Mouse (Mus musculus) kidney, postnatal 14 days (tissue): ENCODE data around the gene Rpl27a.

Source experiments
- DNase-seq: peaks from one replicate; pipeline ENCODE4 v3.0.0; 2022; ENCODE audit warnings: mixed read lengths

Gene Rpl27a

GRCm38 (mm10) chr7:109525740-109526663 is 7.1 kb downstream of the Rpl27a start:
- DNase-seq = no peak

- no peak for DNase-seq
Measured at GRCm38 (mm10) chr7:109527536-109527935, 8.6 kb downstream of the Rpl27a start.

GRCm38 (mm10) chr7:109528356-109528755 is 9.4 kb downstream of the Rpl27a start:
- DNase-seq = peak; percentile 70

GRCm38 (mm10) chr7:109529741-109530140 is 10.8 kb downstream of the Rpl27a start:
- DNase-seq = no peak

- DNase-seq = no peak
Measured at GRCm38 (mm10) chr7:109531501-109531900, 12.6 kb downstream of the Rpl27a start.

- DNase-seq = no peak
Measured at GRCm38 (mm10) chr7:109532691-109533090, 13.7 kb downstream of the Rpl27a start.

- DNase-seq = no peak
Measured at GRCm38 (mm10) chr7:109533129-109533528, 14.2 kb downstream of the Rpl27a start.

GRCm38 (mm10) chr7:109533888-109534287 is 14.9 kb downstream of the Rpl27a start:
- no peak for DNase-seq

- DNase-seq = no peak
Measured at GRCm38 (mm10) chr7:109534921-109535320, 16.0 kb downstream of the Rpl27a start.

GRCm38 (mm10) chr7:109536451-109536946 is 17.6 kb downstream of the Rpl27a start:
- peak; percentile 79 for DNase-seq

- no peak for DNase-seq
Measured at GRCm38 (mm10) chr7:109540902-109541301, 22.0 kb downstream of the Rpl27a start.

- no peak for DNase-seq
Measured at GRCm38 (mm10) chr7:109541609-109542363, 22.8 kb downstream of the Rpl27a start.

GRCm38 (mm10) chr7:109542364-109542628 is 23.3 kb downstream of the Rpl27a start:
- no peak for DNase-seq

- DNase-seq = no peak
Measured at GRCm38 (mm10) chr7:109544792-109545191, 25.8 kb downstream of the Rpl27a start.

GRCm38 (mm10) chr7:109545255-109545993 is 26.5 kb downstream of the Rpl27a start:
- no peak for DNase-seq

- no peak for DNase-seq
Measured at GRCm38 (mm10) chr7:109546186-109546585, 27.2 kb downstream of the Rpl27a start.

GRCm38 (mm10) chr7:109546726-109547125 is 27.8 kb downstream of the Rpl27a start:
- no peak for DNase-seq

GRCm38 (mm10) chr7:109559536-109559935 is 40.6 kb downstream of the Rpl27a start:
- DNase-seq = no peak

GRCm38 (mm10) chr7:109561466-109562153 is 42.7 kb downstream of the Rpl27a start:
- DNase-seq = peak; percentile 37

- no peak for DNase-seq
Measured at GRCm38 (mm10) chr7:109562154-109562599, 43.2 kb downstream of the Rpl27a start.

GRCm38 (mm10) chr7:109562676-109563075 is 43.7 kb downstream of the Rpl27a start:
- no peak for DNase-seq

- DNase-seq = no peak
Measured at GRCm38 (mm10) chr7:109563775-109564362, 44.9 kb downstream of the Rpl27a start.
